ENCODE assay signal across 16 mouse cellular contexts in the genomic region with DNA sequence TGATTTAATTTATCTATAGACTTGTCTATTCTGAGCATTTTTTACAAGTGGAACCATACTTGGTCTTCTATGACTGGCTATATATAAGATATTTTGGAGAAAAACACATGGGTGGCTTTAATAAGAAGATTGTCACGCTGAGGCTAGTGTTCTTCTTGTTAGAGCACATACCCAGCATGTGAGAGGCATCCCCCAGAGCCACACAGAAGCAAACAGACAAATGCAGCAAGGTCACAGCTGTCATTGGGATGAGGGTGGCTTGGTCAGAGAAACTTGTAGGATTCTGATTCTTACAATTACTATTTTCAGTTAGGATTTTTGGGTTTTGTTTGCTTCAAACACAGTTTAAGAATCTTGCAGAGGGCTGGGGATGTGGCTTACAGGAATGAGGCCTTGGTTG. TPM values are rescaled to one million over a fixed set of nuclear protein-coding genes. Genes with fewer than 3 reads are reported as not detected.
A peak's percentile ranks its signal among the peaks of the same experiment; 100 is the strongest.
DNase-seq lines count a peak whose midpoint lies in the region; TF ChIP-seq lines count a peak whose summit lies in the region.
"Had no signal": no experiment of that assay in that cellular context is flagged by ENCODE, and none has a peak within 500 bp of the region (broad histone marks: within the 10 kb centered on the region; RNA-seq: fewer than 3 reads in every experiment).

No protein-coding gene starts in this region.

- DNase-seq in heart, adult 11 months, result peak; percentile 51
- DNase-seq in heart, adult 9 months (ENCODE audit: low spot score in 2 of 2), result no peak
- no peak for DNase-seq in layer of hippocampus, adult 11-12 months (ENCODE audit: low spot score)
- DNase-seq: adrenal gland, adult 2 months; adrenal gland, adult 8-10 months; adrenal gland, postnatal 10 days; adrenal gland, postnatal 14 days; adrenal gland, postnatal 25 days; adrenal gland, postnatal 36 days; B cell, adult 2 months; cerebellum, adult 11 months; cerebellum, adult 11-12 months; cerebellum, adult 18-20 months had no signal

- no peak for TF ChIP-seq POLR2A in myocyte (IDR thresholded peaks at IDR 0.05; ENCODE audit: insufficient read length, low read depth)

- peaks cover 5% of the 10 kb centered on the region for H3K79me2 ChIP-seq in myocyte (ENCODE audit: control insufficient read depth, insufficient read depth)

- peak overlapping the region; percentile 9 for H3K4me2 ChIP-seq in myocyte (ENCODE audit: low read depth)

- no peak overlapping the region for H3K4me3 ChIP-seq in myocyte

- H3K36me3 ChIP-seq in myocyte (ENCODE audit: control insufficient read depth, insufficient read depth), result peaks cover 14% of the 10 kb centered on the region

- no peak overlapping the region for H3ac ChIP-seq in myocyte (ENCODE audit: control insufficient read depth, insufficient read length)

- no peaks in the 10 kb centered on the region for H3K27me3 ChIP-seq in myocyte (ENCODE audit: control insufficient read depth, insufficient read depth, insufficient read length)
- H3K27me3 ChIP-seq: CH12.LX, Patski had no signal

TF ChIP-seq in myocyte, 11 proteins besides CTCF, POLR2A, EP300 and RAD21:
- TF ChIP-seq TCF3 (IDR thresholded peaks at IDR 0.05; ENCODE audit: insufficient read length, low read depth) (no peak), MYOG (IDR thresholded peaks at IDR 0.05; ENCODE audit: control insufficient read depth in 1 of 3, insufficient read depth in 1 of 3, insufficient read length in 2 of 3, low read depth in 2 of 3) (peak in 2 of 3 experiments; percentile 49 to 65), MYOD1 (IDR thresholded peaks at IDR 0.05; ENCODE audit: control insufficient read depth in 1 of 3, insufficient read length in 2 of 3, low read depth in 2 of 3) (peak in 2 of 3 experiments; percentile 45 to 50)

RNA-seq across cellular contexts. Expression of gene Brox, which starts 11.4 kb away (rescaled TPM):
- 26.6 TPM for polyA plus RNA-seq in myocyte (2012; fragmentation: generic; extraction: Trizol)

RNA-seq across cellular contexts. Expression of gene Aida, which starts 12.1 kb away (rescaled TPM):
- polyA plus RNA-seq in myocyte (2012; fragmentation: generic; extraction: Trizol), result 28.3 TPM
